Mouse (Mus musculus): Measurements from ENCODE around the gene Dvl1. TPM values are rescaled to one million over a fixed set of nuclear protein-coding genes. Genes with fewer than 3 reads are reported as not detected.

Dvl1 gene
- polyA plus RNA-seq, 1 experiment: 46.6 TPM

- TF ChIP-seq CTCF (IDR thresholded peaks at IDR 0.05; ENCODE audit: control insufficient read depth, insufficient read depth, insufficient read length) (no peak), MAX (IDR thresholded peaks at IDR 0.05) (no peak), FOSL1 (IDR thresholded peaks at IDR 0.05; ENCODE audit: insufficient read depth, low read length, poor library complexity, severe bottlenecking) (no peak), MYOD1 (IDR thresholded peaks at IDR 0.05; ENCODE audit: control insufficient read depth, insufficient read length, low read depth) (no peak), CEBPB (IDR thresholded peaks at IDR 0.05; ENCODE audit: low read depth) (no peak), USF1 (IDR thresholded peaks at IDR 0.05; ENCODE audit: low read depth) (no peak), MYOG (IDR thresholded peaks at IDR 0.05; ENCODE audit: control insufficient read depth, extremely low read depth, insufficient read length) (no peak)
- peaks cover 43% of the 10 kb centered on the region for H3K36me3 ChIP-seq (ENCODE audit: control insufficient read depth, insufficient read depth)
- no peak overlapping the region for H3ac ChIP-seq (ENCODE audit: control insufficient read depth, insufficient read length, low read depth)
- H3K4me3 ChIP-seq (ENCODE audit: insufficient read depth, poor library complexity, severe bottlenecking): no peak overlapping the region
- peaks cover 23% of the 10 kb centered on the region for H3K79me3 ChIP-seq (ENCODE audit: low read depth)
- peaks cover 25% of the 10 kb centered on the region for H3K79me2 ChIP-seq (ENCODE audit: control insufficient read depth, insufficient read depth)
- H3K27me3 ChIP-seq (ENCODE audit: control insufficient read depth, insufficient read depth, insufficient read length): no peaks in the 10 kb centered on the region
Observed at GRCm38 (mm10) chr4:155899355-155899754, 52.2 kb downstream of the Dvl1 start.

- H3K79me2 ChIP-seq (ENCODE audit: control insufficient read depth, insufficient read depth): peaks cover 7% of the 10 kb centered on the region
- no peak overlapping the region for H3K4me3 ChIP-seq (ENCODE audit: insufficient read depth, poor library complexity, severe bottlenecking)
- H3K27me3 ChIP-seq (ENCODE audit: control insufficient read depth, insufficient read depth, insufficient read length): no peaks in the 10 kb centered on the region
- TF ChIP-seq MYOG (IDR thresholded peaks at IDR 0.05; ENCODE audit: control insufficient read depth, extremely low read depth, insufficient read length) (no peak), MAX (IDR thresholded peaks at IDR 0.05) (no peak), MYOD1 (IDR thresholded peaks at IDR 0.05; ENCODE audit: control insufficient read depth, insufficient read length, low read depth) (no peak), CTCF (IDR thresholded peaks at IDR 0.05; ENCODE audit: control insufficient read depth, insufficient read depth, insufficient read length) (no peak), CEBPB (IDR thresholded peaks at IDR 0.05; ENCODE audit: low read depth) (no peak), FOSL1 (IDR thresholded peaks at IDR 0.05; ENCODE audit: insufficient read depth, low read length, poor library complexity, severe bottlenecking) (no peak), USF1 (IDR thresholded peaks at IDR 0.05; ENCODE audit: low read depth) (no peak)
- H3K79me3 ChIP-seq (ENCODE audit: low read depth): peaks cover 7% of the 10 kb centered on the region
- peaks cover 40% of the 10 kb centered on the region for H3K36me3 ChIP-seq (ENCODE audit: control insufficient read depth, insufficient read depth)
- no peak overlapping the region for H3ac ChIP-seq (ENCODE audit: control insufficient read depth, insufficient read length, low read depth)
Observed at GRCm38 (mm10) chr4:155901205-155901604, 54.0 kb downstream of the Dvl1 start.

- Histone ChIP-seq H3K27me3 (ENCODE audit: control insufficient read depth, insufficient read depth, insufficient read length) (no peaks in the 10 kb centered on the region), H3ac (ENCODE audit: control insufficient read depth, insufficient read length, low read depth) (no peak overlapping the region), H3K79me2 (ENCODE audit: control insufficient read depth, insufficient read depth) (no peaks in the 10 kb centered on the region), H3K79me3 (ENCODE audit: low read depth) (no peaks in the 10 kb centered on the region), H3K4me3 (ENCODE audit: insufficient read depth, poor library complexity, severe bottlenecking) (no peak overlapping the region), H3K36me3 (ENCODE audit: control insufficient read depth, insufficient read depth) (peaks cover 31% of the 10 kb centered on the region)
- no peak for TF ChIP-seq CEBPB (IDR thresholded peaks at IDR 0.05; ENCODE audit: low read depth)
- TF ChIP-seq CTCF (IDR thresholded peaks at IDR 0.05; ENCODE audit: control insufficient read depth, insufficient read depth, insufficient read length): no peak
- no peak for TF ChIP-seq MAX (IDR thresholded peaks at IDR 0.05)
- no peak for TF ChIP-seq MYOG (IDR thresholded peaks at IDR 0.05; ENCODE audit: control insufficient read depth, extremely low read depth, insufficient read length)
- TF ChIP-seq USF1 (IDR thresholded peaks at IDR 0.05; ENCODE audit: low read depth): no peak
Observed at GRCm38 (mm10) chr4:155903246-155903645, 56.0 kb downstream of the Dvl1 start.

GRCm38 (mm10) chr4:155904318-155905102 lies 57.3 kb downstream of the Dvl1 start:
- Histone ChIP-seq H3K27me3 (ENCODE audit: control insufficient read depth, insufficient read depth, insufficient read length) (no peaks in the 10 kb centered on the region), H3K79me3 (ENCODE audit: low read depth) (no peaks in the 10 kb centered on the region), H3K4me3 (ENCODE audit: insufficient read depth, poor library complexity, severe bottlenecking) (no peak overlapping the region), H3ac (ENCODE audit: control insufficient read depth, insufficient read length, low read depth) (no peak overlapping the region), H3K36me3 (ENCODE audit: control insufficient read depth, insufficient read depth) (peaks cover 27% of the 10 kb centered on the region), H3K79me2 (ENCODE audit: control insufficient read depth, insufficient read depth) (no peaks in the 10 kb centered on the region)
- no peak for TF ChIP-seq MYOG (IDR thresholded peaks at IDR 0.05; ENCODE audit: control insufficient read depth, extremely low read depth, insufficient read length)
- no peak for TF ChIP-seq MYOD1 (IDR thresholded peaks at IDR 0.05; ENCODE audit: control insufficient read depth, insufficient read length, low read depth)
- no peak for TF ChIP-seq CTCF (IDR thresholded peaks at IDR 0.05; ENCODE audit: control insufficient read depth, insufficient read depth, insufficient read length)
- TF ChIP-seq USF1 (IDR thresholded peaks at IDR 0.05; ENCODE audit: low read depth): no peak
- no peak for TF ChIP-seq MAX (IDR thresholded peaks at IDR 0.05)
- no peak for TF ChIP-seq FOSL1 (IDR thresholded peaks at IDR 0.05; ENCODE audit: insufficient read depth, low read length, poor library complexity, severe bottlenecking)
- no peak for TF ChIP-seq CEBPB (IDR thresholded peaks at IDR 0.05; ENCODE audit: low read depth)

GRCm38 (mm10) chr4:155905634-155906033 lies 58.4 kb downstream of the Dvl1 start:
- H3K79me2 ChIP-seq (ENCODE audit: control insufficient read depth, insufficient read depth): no peaks in the 10 kb centered on the region
- no peaks in the 10 kb centered on the region for H3K79me3 ChIP-seq (ENCODE audit: low read depth)
- H3K4me3 ChIP-seq (ENCODE audit: insufficient read depth, poor library complexity, severe bottlenecking): no peak overlapping the region
- peaks cover 22% of the 10 kb centered on the region for H3K36me3 ChIP-seq (ENCODE audit: control insufficient read depth, insufficient read depth)
- H3K27me3 ChIP-seq (ENCODE audit: control insufficient read depth, insufficient read depth, insufficient read length): no peaks in the 10 kb centered on the region
- no peak for TF ChIP-seq MYOD1 (IDR thresholded peaks at IDR 0.05; ENCODE audit: control insufficient read depth, insufficient read length, low read depth)
- no peak for TF ChIP-seq CEBPB (IDR thresholded peaks at IDR 0.05; ENCODE audit: low read depth)
- H3ac ChIP-seq (ENCODE audit: control insufficient read depth, insufficient read length, low read depth): no peak overlapping the region

GRCm38 (mm10) chr4:155906125-155906524 lies 58.9 kb downstream of the Dvl1 start:
- no peak for TF ChIP-seq FOSL1 (IDR thresholded peaks at IDR 0.05; ENCODE audit: insufficient read depth, low read length, poor library complexity, severe bottlenecking)
- TF ChIP-seq CEBPB (IDR thresholded peaks at IDR 0.05; ENCODE audit: low read depth): no peak
- TF ChIP-seq USF1 (IDR thresholded peaks at IDR 0.05; ENCODE audit: low read depth): no peak
- TF ChIP-seq MYOD1 (IDR thresholded peaks at IDR 0.05; ENCODE audit: control insufficient read depth, insufficient read length, low read depth): no peak
- no peak for TF ChIP-seq MYOG (IDR thresholded peaks at IDR 0.05; ENCODE audit: control insufficient read depth, extremely low read depth, insufficient read length)
- H3K79me2 ChIP-seq (ENCODE audit: control insufficient read depth, insufficient read depth): no peaks in the 10 kb centered on the region
- H3K4me3 ChIP-seq (ENCODE audit: insufficient read depth, poor library complexity, severe bottlenecking): no peak overlapping the region
- H3ac ChIP-seq (ENCODE audit: control insufficient read depth, insufficient read length, low read depth): no peak overlapping the region
- no peaks in the 10 kb centered on the region for H3K27me3 ChIP-seq (ENCODE audit: control insufficient read depth, insufficient read depth, insufficient read length)
- H3K36me3 ChIP-seq (ENCODE audit: control insufficient read depth, insufficient read depth): peaks cover 19% of the 10 kb centered on the region
- no peaks in the 10 kb centered on the region for H3K79me3 ChIP-seq (ENCODE audit: low read depth)
